Mouse (Mus musculus): ENCODE measurements around the gene Sipa1l3. TPM values are rescaled to one million over a fixed set of nuclear protein-coding genes. Genes with fewer than 3 reads are reported as not detected.

Gene Sipa1l3
- polyA plus RNA-seq, 1 experiment from 2014 or later, result 16.8 TPM

DNA sequence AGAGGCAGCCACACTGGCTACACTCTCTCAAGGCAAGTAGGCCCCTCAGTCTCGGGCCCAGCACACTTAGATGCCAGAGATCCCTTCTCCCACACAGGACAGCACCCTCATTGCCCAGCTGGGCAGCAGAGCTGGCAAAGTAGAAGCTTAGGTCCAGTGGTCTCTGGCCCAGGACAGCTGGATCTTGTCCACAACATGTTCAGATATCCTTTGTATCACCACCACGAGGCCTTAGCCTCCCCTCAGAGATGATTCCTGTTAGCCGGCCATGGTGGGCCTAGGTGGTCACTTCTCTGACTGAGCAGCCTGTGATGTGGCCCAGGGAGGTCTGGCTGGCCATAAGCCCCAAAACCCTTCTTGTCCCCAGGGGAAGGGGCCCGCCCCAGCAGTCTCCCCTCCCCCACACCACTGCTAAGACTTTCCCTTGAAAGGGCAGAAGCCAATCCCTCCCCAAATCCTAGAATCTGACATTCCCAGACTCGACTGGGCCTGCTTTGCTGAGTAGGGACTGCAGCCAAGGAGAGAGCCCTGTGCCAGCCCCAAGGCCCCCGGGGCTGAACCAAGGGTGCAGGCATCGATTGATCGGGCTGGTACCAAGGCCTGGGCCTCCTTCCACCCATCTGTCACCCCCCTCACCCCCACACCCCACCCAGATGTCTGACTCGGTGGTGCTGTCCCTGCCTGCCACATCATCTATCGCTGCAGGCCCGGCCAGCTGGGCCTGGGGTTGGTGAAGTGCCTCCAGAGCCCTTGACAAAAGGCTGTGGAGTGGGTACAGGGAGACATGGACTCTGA is 227.6 kb downstream of the Sipa1l3 start:
- peak overlapping the region; percentile 58 for H3K9ac ChIP-seq
- ATAC-seq (ENCODE audit: low read depth), result 0 out of 2 replicates have a peak, but pooled peaks have one; percentile 4
- peak overlapping the region; percentile 84 for H3K27ac ChIP-seq (replicated peaks)

GRCm38 (mm10) chr7:29289856-29290255 is 228.6 kb downstream of the Sipa1l3 start:
- Histone ChIP-seq H3K27me3 (peaks cover 17% of the 10 kb centered on the region; the same call in 1 of the 2 replicates), H3K4me3 (peak overlapping the region; percentile 48), H3K36me3 (no peaks in the 10 kb centered on the region), H3K4me2 (peak overlapping the region; percentile 79), H3K9ac (peak overlapping the region; percentile 74), H3K4me1 (replicated peaks) (peaks cover 57% of the 10 kb centered on the region), H3K27ac (replicated peaks) (peak overlapping the region; percentile 84), H3K9me3 (no peaks in the 10 kb centered on the region)
- no peak for ATAC-seq (ENCODE audit: low read depth)
- 70% methylated on average over 6 of the region's 6 CpGs for WGBS

More for the DNA sequence above, 227.6 kb downstream of the Sipa1l3 start:
- Histone ChIP-seq H3K4me3 (peak overlapping the region; percentile 4; the same call in 1 of the 2 replicates), H3K36me3 (no peaks in the 10 kb centered on the region), H3K4me2 (peak overlapping the region; percentile 79), H3K9me3 (no peaks in the 10 kb centered on the region), H3K4me1 (replicated peaks) (peaks cover 57% of the 10 kb centered on the region), H3K27me3 (peaks cover 10% of the 10 kb centered on the region; the same call in 1 of the 2 replicates)
- WGBS, result 23% methylated on average over 11 of the region's 11 CpGs

- under 1% methylated on average over 45 of the region's 59 CpGs for WGBS
Measured at GRCm38 (mm10) chr7:29288942-29289638, 229.4 kb downstream of the Sipa1l3 start, which contains the start of gene Ppp1r14a. Ppp1r14a (plus strand) TSS chr7:29289308.

GRCm38 (mm10) chr7:29288079-29288478 is 230.4 kb downstream of the Sipa1l3 start:
- H3K4me3 ChIP-seq, result no peak overlapping the region
- peaks cover 22% of the 10 kb centered on the region; the same call in 1 of the 2 replicates for H3K27me3 ChIP-seq
- no peaks in the 10 kb centered on the region for H3K36me3 ChIP-seq
- ATAC-seq (ENCODE audit: low read depth), result no peak
- 83% methylated on average over 2 of the region's 2 CpGs for WGBS
- H3K9ac ChIP-seq, result no peak overlapping the region
- H3K4me1 ChIP-seq (replicated peaks), result peaks cover 43% of the 10 kb centered on the region
- no peak overlapping the region for H3K27ac ChIP-seq (replicated peaks)
- no peak overlapping the region for H3K4me2 ChIP-seq
- H3K9me3 ChIP-seq, result no peaks in the 10 kb centered on the region

More at GRCm38 (mm10) chr7:29288942-29289638, 229.4 kb downstream of the Sipa1l3 start, which contains the start of gene Ppp1r14a:
- peaks cover 53% of the 10 kb centered on the region for H3K4me1 ChIP-seq (replicated peaks)
- peak within 1 kb of the TSS; percentile 74 for H3K9ac ChIP-seq
- ATAC-seq (ENCODE audit: low read depth), result peak; percentile 21; the same call in 1 of the 2 replicates
- peaks cover 17% of the 10 kb centered on the region; the same call in 1 of the 2 replicates for H3K27me3 ChIP-seq
- peak within 1 kb of the TSS; percentile 84 for H3K27ac ChIP-seq (replicated peaks)
- peak within 1 kb of the TSS; percentile 79 for H3K4me2 ChIP-seq
- H3K36me3 ChIP-seq, result no peaks in the 10 kb centered on the region
- peak within 1 kb of the TSS; percentile 48 for H3K4me3 ChIP-seq
- no peaks in the 10 kb centered on the region for H3K9me3 ChIP-seq

DNA sequence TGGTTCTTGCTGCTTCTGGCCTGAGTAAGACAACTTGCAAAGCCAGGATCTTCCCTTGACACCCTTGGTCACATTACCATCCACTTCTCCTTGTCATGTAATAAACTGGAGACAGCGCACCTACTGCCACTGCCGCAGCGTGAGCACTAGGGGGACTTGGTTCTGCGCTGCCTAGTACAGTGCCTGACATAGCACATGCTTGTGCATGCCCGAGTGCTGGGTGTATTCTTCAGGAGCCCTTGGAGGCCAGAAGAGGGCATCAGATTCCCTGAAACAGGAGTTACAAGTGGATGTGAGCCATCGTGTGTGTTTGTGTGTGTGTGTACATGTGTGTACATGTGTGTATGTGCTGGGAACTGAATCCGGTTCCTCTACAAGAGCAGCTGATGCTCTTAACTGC is 231.0 kb downstream of the Sipa1l3 start:
- Histone ChIP-seq H3K9ac (no peak overlapping the region), H3K9me3 (no peaks in the 10 kb centered on the region), H3K4me3 (no peak overlapping the region), H3K36me3 (no peaks in the 10 kb centered on the region), H3K27me3 (peaks cover 27% of the 10 kb centered on the region), H3K27ac (replicated peaks) (no peak overlapping the region), H3K4me1 (replicated peaks) (peaks cover 37% of the 10 kb centered on the region), H3K4me2 (no peak overlapping the region)
- WGBS, result 84% methylated on average over 7 of the region's 7 CpGs
- no peak for ATAC-seq (ENCODE audit: low read depth)

DNA sequence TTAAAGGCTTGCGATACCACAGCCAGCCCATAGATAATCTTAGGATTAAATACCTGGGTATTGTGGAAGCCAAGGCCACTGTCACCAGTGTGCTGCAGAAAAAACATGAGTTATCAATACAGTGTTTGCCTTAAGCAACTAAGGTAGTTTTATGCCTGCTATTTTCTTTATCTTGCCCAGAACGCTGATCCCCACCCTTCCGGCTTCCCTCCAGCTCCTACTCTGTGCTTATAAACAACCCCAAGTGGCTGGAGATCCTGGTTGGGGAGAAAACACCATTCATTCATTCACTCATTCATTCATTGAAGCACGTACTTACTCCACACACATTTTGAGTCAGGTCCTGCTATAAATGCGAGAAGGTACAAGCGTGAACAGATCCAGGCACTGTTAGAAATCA is 233.9 kb downstream of the Sipa1l3 start:
- Histone ChIP-seq H3K4me2 (no peak overlapping the region), H3K27me3 (peaks cover 56% of the 10 kb centered on the region), H3K9ac (no peak overlapping the region), H3K36me3 (no peaks in the 10 kb centered on the region), H3K4me3 (no peak overlapping the region), H3K9me3 (no peaks in the 10 kb centered on the region), H3K27ac (replicated peaks) (no peak overlapping the region), H3K4me1 (replicated peaks) (peaks cover 28% of the 10 kb centered on the region)
- ATAC-seq (ENCODE audit: low read depth), result no peak
- WGBS, result 94% methylated on average over 6 of the region's 6 CpGs

GRCm38 (mm10) chr7:29283876-29284275 is 234.6 kb downstream of the Sipa1l3 start:
- Histone ChIP-seq H3K4me3 (no peak overlapping the region), H3K27me3 (peaks cover 58% of the 10 kb centered on the region), H3K36me3 (no peaks in the 10 kb centered on the region), H3K4me2 (no peak overlapping the region), H3K9ac (no peak overlapping the region), H3K4me1 (replicated peaks) (peaks cover 21% of the 10 kb centered on the region), H3K27ac (replicated peaks) (no peak overlapping the region), H3K9me3 (no peaks in the 10 kb centered on the region)
- WGBS, result 76% methylated on average over 4 of the region's 4 CpGs
- ATAC-seq (ENCODE audit: low read depth), result no peak

DNA sequence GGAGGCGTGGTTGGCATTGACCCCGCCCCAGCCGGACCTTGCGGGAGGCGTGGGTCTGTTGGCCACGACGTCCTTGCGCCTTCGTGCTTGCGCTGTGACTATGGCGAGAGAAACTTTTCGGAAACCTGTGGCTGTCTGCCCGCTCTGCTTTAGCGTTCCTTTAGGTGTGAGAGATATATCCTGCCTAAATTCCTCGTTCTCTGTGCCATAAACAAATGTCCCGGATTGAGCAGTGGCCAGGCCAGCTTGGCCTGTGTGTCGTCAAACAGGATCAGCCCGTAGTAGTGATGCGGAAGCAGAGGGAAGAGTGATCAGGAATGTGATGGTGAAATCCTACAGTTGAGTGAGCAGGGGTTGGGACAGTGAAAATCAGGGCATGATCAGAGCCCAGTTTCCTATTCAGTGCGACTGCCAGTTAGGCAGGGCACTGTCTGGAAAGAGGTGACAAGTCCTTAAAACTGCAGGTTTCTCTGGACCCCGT is 236.3 kb downstream of the Sipa1l3 start:
- no peak; the same call in 1 of the 2 replicates for ATAC-seq (ENCODE audit: low read depth)

GRCm38 (mm10) chr7:29281201-29282073 is 237.0 kb downstream of the Sipa1l3 start, which contains the start of gene Spint2:
Spint2 (minus strand) TSS chr7:29281912.
- WGBS, result under 1% methylated on average over 79 of the region's 80 CpGs
- H3K27me3 ChIP-seq, result peaks cover 48% of the 10 kb centered on the region

More for the DNA sequence above, 236.3 kb downstream of the Sipa1l3 start:
- H3K9ac ChIP-seq, result peak overlapping the region; percentile 71
- H3K27me3 ChIP-seq, result peaks cover 50% of the 10 kb centered on the region
- H3K4me3 ChIP-seq, result peak overlapping the region; percentile 56
- peaks cover 17% of the 10 kb centered on the region for H3K4me1 ChIP-seq (replicated peaks)
- no peaks in the 10 kb centered on the region for H3K9me3 ChIP-seq
- peak overlapping the region; percentile 96 for H3K4me2 ChIP-seq
- no peaks in the 10 kb centered on the region for H3K36me3 ChIP-seq
- 10% methylated on average over 21 of the region's 21 CpGs for WGBS
- no peak overlapping the region for H3K27ac ChIP-seq (replicated peaks)

DNA sequence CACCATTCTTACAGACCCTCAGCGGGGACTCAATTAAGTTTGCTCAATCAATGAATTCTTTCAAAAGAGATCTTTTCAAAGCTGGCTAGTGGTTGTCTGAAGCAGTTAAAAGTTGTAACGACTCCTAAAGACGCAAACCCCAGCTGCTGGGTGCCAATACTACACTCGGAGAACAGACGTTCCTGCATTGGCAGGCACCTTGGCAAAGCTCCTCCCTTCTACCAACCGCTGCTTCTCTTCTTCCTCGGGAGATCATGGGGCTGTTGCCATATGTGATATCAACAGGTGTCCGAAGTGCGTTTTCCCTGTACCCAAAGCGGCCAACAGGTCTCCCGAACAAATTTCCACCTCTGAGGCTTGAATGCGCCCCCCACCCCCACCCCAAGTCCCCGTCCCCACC is 237.6 kb downstream of the Sipa1l3 start:
- Histone ChIP-seq H3K27me3 (peaks cover 48% of the 10 kb centered on the region), H3K4me2 (peak overlapping the region; percentile 96), H3K9me3 (no peaks in the 10 kb centered on the region), H3K4me3 (peak overlapping the region; percentile 56), H3K36me3 (no peaks in the 10 kb centered on the region), H3K27ac (replicated peaks) (no peak overlapping the region), H3K9ac (peak overlapping the region; percentile 71), H3K4me1 (replicated peaks) (peaks cover 17% of the 10 kb centered on the region)
- 8% methylated on average over 13 of the region's 13 CpGs for WGBS
- ATAC-seq (ENCODE audit: low read depth), result no peak

More at GRCm38 (mm10) chr7:29281201-29282073, 237.0 kb downstream of the Sipa1l3 start, which contains the start of gene Spint2:
- peak within 1 kb of the TSS; percentile 56 for H3K4me3 ChIP-seq
- H3K36me3 ChIP-seq, result no peaks in the 10 kb centered on the region
- no peak within 1 kb of the TSS for H3K27ac ChIP-seq (replicated peaks)
- peaks cover 17% of the 10 kb centered on the region for H3K4me1 ChIP-seq (replicated peaks)
- peak within 1 kb of the TSS; percentile 96 for H3K4me2 ChIP-seq
- ATAC-seq (ENCODE audit: low read depth), result peak; percentile 84
- peak within 1 kb of the TSS; percentile 71 for H3K9ac ChIP-seq
- H3K9me3 ChIP-seq, result no peaks in the 10 kb centered on the region

DNA sequence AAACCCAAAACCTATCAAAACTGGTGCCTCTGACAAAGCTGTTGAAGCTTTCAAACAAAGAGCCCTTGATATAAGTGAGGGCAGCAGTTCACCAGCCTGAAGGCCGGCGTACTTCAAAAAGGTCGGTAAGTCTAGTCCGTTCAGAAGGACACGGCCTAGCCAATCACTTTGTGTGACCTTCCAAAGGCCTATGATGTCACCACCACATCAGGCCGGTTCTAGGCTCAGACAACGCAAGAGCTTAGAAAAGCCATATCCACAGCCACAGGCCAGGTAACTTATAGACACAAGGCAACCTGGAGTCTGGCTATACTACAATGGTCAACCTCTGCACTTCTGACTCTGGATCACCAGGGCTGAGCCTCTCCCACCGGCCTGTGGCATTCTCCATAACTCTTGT is 238.5 kb downstream of the Sipa1l3 start:
- no peaks in the 10 kb centered on the region for H3K36me3 ChIP-seq
- H3K4me2 ChIP-seq, result no peak overlapping the region
- H3K4me3 ChIP-seq, result no peak overlapping the region
- peaks cover 41% of the 10 kb centered on the region for H3K27me3 ChIP-seq
- H3K9me3 ChIP-seq, result no peaks in the 10 kb centered on the region
- H3K9ac ChIP-seq, result no peak overlapping the region
- no peak for ATAC-seq (ENCODE audit: low read depth)
- peaks cover 17% of the 10 kb centered on the region for H3K4me1 ChIP-seq (replicated peaks)
- WGBS, result 87% methylated on average over 8 of the region's 8 CpGs
- H3K27ac ChIP-seq (replicated peaks), result no peak overlapping the region
